Mouse (Mus musculus) layer of hippocampus, adult 8-10 months (tissue): ENCODE data around the gene Lrtm1. TPM values are rescaled to one million over a fixed set of nuclear protein-coding genes. Genes with fewer than 3 reads are reported as not detected.

Source experiments
- DNase-seq, 2 experiments: peaks; one replicate each; pipeline ENCODE4 v3.0.0; 2022; ENCODE audit warnings: low spot score in 2 of 2
- total RNA-seq, 4 experiments: library from RNA; stranded (reverse); gene quantifications; 2 replicates each; pipeline ENCODE4 v1.2.4; 2022

The Lrtm1 gene
- total RNA-seq, 4 experiments from 2014 or later, result not detected

- DNase-seq, result no peak
Measured at GRCm38 (mm10) chr14:29031858-29032395, 13.9 kb downstream of the Lrtm1 start.

DNA sequence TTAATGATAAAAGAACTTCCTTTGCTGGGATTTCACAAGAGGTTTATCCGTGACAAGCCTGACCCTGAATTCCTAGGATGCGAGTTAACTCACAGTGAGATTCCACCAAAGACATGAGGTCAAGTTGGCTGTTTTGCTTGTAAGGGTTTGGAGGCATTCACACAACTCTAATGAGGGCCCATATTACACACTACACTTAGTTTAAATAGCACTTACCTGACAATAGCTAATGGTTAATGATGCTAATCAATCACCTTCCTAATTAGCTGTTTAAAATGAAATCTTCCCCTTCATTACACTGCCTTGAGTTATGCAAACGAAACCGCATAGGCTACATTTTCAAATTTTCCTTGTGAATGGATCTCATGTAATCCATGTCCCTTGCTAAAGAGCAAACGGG, 20.2 kb downstream of the Lrtm1 start:
- DNase-seq, result no peak

- no peak for DNase-seq
Measured at GRCm38 (mm10) chr14:29040606-29041364, 22.8 kb downstream of the Lrtm1 start.

DNA sequence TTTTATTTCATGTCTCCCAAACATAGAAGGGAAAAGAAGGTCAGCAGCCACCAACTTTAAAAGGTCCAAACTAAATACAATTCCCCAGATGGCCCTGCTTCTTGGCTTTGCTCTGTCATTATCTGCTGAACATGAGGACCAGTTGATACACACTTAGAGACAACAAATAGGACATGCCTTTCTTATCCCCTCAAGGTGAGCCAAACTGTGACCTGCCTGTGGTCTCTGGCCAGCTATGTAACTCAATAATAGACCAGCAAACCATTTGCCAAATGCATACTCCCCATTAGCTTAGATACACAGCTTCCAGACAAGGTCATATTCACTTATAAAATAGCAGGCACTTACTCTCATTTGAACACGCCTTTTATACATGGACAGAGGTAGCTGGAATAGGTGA, 23.5 kb downstream of the Lrtm1 start:
- no peak for DNase-seq

DNA sequence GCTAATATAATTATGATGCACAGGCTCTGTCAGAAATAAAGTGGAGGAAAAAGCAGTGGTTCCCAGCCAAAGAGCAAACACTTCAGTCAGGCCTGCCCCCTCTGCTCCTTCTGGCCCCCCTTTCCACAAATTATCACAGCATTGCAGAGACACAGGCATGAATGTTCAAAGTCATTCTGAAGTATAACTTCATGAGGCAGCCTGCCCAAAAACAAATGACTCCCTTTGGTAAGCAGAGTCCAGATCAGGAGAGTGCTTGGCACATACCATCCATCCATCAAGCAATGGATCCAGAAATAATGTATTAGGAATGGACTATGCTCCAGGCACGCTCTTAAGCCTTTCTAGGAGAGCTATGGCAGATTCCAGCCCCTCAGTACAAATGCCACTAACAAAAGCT, 24.3 kb downstream of the Lrtm1 start:
- DNase-seq, result no peak

DNA sequence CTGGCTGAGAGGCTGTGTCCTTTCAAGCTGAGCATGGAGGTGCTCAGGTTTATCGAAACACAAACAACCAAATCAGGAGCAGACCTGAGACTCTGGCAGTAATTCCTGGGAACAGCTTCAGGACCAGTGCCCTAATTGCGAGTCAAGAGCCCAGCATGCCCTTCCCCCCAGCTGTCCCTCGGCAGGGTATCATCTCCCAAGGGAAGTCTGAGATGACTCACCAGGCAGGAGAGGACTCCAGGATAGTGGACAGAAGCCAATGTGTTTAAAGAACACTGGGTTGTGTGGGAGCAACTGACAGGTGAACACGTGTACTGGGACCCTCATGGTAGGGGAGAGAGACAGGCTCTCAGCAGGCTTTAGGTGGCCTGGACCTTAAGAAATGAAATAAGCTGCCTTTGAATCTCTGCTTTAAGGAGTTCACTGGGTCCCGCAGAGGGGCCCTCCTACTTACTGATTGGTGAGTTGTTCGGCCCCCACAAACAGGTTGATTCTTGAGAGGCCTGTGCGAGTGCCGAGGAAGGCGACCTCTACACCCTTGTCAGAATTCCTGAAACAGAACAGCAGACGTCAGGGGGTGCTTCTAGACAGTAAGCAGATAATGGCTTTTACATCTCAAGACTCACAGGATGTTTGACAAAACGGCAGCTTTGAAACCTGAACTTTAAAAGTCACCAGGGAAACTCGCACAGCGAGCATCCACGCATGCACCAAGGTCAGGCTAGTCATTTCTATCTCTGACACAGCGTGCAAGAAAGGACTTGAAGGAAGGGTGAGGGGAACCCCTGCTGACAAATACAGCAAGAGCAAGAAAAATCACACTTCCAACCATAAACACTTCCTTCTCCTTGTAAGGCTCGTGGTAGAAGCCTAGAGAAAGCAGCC, 34.2 kb downstream of the Lrtm1 start:
- no peak for DNase-seq

DNA sequence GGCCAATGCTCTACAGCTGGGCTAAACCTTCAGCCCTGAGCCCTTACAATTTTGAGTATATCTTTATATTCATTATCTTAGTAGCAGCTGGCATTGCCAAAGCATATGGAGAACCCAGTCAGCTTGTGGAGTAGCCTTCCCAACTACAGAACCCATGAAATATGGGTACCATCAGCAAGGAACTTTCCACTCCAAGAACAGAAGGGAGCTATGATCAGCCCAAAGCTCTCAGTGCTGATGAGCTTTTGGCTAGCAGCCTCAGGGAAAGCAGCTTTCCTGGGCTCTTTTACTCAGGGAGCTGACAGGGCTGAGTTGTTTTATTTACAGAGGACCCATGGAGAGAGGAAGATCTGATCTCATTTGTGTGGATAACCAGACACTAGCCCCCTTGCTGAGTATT, 42.7 kb downstream of the Lrtm1 start:
- peak in 1 of 2 experiments; percentile 12 for DNase-seq

- DNase-seq, result no peak
Measured at GRCm38 (mm10) chr14:29061491-29061890, 43.5 kb downstream of the Lrtm1 start.

- no peak for DNase-seq
Measured at GRCm38 (mm10) chr14:29062676-29063075, 44.7 kb downstream of the Lrtm1 start.

DNA sequence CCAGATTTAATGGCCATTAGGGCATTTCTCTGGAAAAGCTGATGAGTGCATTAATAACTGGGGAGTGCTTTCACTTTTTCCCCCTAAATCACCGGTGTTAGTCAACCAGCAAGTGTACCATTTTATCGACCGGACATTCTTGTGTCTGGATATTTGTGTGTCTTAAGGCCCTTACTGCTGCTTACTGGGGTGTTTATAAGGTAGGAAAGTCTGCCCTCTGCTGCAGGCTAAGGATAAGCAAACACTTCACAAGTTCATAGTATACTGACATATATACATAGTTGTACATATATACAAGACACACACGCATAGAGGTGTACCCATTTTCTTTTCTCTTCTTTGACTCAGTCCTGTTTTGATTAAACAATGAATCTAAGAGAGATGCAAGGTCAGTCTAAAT, 55.7 kb downstream of the Lrtm1 start:
- DNase-seq, result no peak

GRCm38 (mm10) chr14:29077418-29077817, 59.4 kb downstream of the Lrtm1 start:
- DNase-seq, result no peak

- DNase-seq, result no peak
Measured at GRCm38 (mm10) chr14:29080228-29080627, 62.2 kb downstream of the Lrtm1 start.

DNA sequence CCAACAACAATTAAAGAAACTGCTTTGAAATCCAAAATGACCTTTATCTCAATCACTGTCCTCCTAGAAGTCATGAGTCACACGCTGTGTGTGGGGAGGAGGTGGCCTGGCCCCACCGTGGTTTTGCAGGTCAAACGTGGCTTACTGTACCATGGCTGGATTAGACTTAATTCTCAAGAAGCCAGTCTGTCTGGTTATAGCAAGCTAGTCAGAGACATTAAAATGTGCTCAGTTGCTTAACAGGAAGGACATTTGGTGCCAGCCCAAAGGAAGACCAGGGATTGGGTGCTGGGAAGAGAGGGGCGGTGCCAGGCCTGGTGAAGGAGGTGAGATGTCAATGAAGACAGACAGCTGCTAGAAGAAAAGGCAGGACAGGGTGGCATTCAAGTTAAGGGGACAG, 62.6 kb downstream of the Lrtm1 start:
- no peak for DNase-seq

GRCm38 (mm10) chr14:29082171-29082570, 64.2 kb downstream of the Lrtm1 start:
- no peak for DNase-seq
